Mouse (Mus musculus) midbrain, postnatal 0 days (tissue): ENCODE measurements around the gene 1700093K21Rik. TPM values are rescaled to one million over a fixed set of nuclear protein-coding genes. Genes with fewer than 3 reads are reported as not detected.
"Not testable (repeated sequence)": the region's sequence is repeated elsewhere in the genome, so short reads cannot be mapped to it uniquely, and the experiment has no call there.

Experiments
- ATAC-seq: fragments of 200-750 bp; cut with Nextera tagmentation; 2 replicates; pipeline ENCODE4 v1.8.0; 2017; ENCODE audit warnings: moderate number of reproducible peaks, mild to moderate bottlenecking, moderate TSS enrichment, moderate library complexity; ENCODE audit not compliant: low FRiP score
- DNase-seq: peaks from one replicate; pipeline ENCODE4 v3.0.0-alpha.2; 2015; ENCODE audit warnings: low spot score
- H3K27ac ChIP-seq: fragments of 300-500 bp; sonication (generic); 2 replicates; pipeline ENCODE4 v1.5.1; 2014; ENCODE audit warnings: low read depth, mild to moderate bottlenecking, low read length, mixed read lengths
- H3K27me3 ChIP-seq: fragments of 300-500 bp; sonication (generic); 2 replicates; pipeline ENCODE4 v1.6.1; 2014; ENCODE audit warnings: low read length, control low read depth, mixed read lengths; ENCODE audit not compliant: insufficient read depth
- H3K36me3 ChIP-seq: fragments of 300-500 bp; sonication (generic); 2 replicates; pipeline ENCODE4 v1.6.1; 2014; ENCODE audit warnings: low read length, control low read depth, mixed read lengths; ENCODE audit not compliant: insufficient read depth
- H3K4me1 ChIP-seq: fragments of 300-500 bp; sonication (generic); 2 replicates; pipeline ENCODE4 v1.6.1; 2014; ENCODE audit warnings: mild to moderate bottlenecking, control low read depth, antibody characterized with exemption, low read length, mixed read lengths; ENCODE audit not compliant: insufficient read depth
- H3K4me2 ChIP-seq: fragments of 300-500 bp; sonication (generic); 2 replicates; pipeline ENCODE4 v1.6.1; 2014; ENCODE audit warnings: low read depth, mild to moderate bottlenecking, low read length, mixed read lengths; ENCODE audit not compliant: poor library complexity, severe bottlenecking
- H3K4me3 ChIP-seq: fragments of 300-500 bp; sonication (generic); 2 replicates; pipeline ENCODE4 v1.5.1; 2014; ENCODE audit warnings: low read depth, mild to moderate bottlenecking, low read length, moderate library complexity
- H3K9ac ChIP-seq: fragments of 300-500 bp; sonication (generic); replicated peaks from 2 replicates; pipeline ENCODE4 v1.6.1; 2014; ENCODE audit warnings: mild to moderate bottlenecking, low read length, moderate library complexity, mixed read lengths; ENCODE audit not compliant: poor library complexity, severe bottlenecking
- H3K9me3 ChIP-seq: fragments of 300-500 bp; sonication (generic); 2 replicates; pipeline ENCODE4 v1.6.1; 2016; ENCODE audit warnings: low read length, control low read depth
- CTCF ChIP-seq: IDR thresholded peaks from 2 replicates; pipeline ENCODE4 v1.5.1; 2016; ENCODE audit warnings: antibody characterized with exemption, mild to moderate bottlenecking
- WGBS: fragments of 180-500 bp; shearing (Covaris S2); extraction: QIAGEN DNeasy Blood & Tissue Kit; methylation state at CpG from one replicate; pipeline ENCODE4 v1.1.7; 2014; 5-methylcytosine and 5-hydroxymethylcytosine counted together
- polyA plus RNA-seq: library from polyadenylated mRNA; unstranded; fragments of >200 nt; fragmentation: Nextera tagmentation; extraction: Ambion mirVana; gene quantifications from 2 replicates; pipeline ENCODE4 v1.2.1, GENCODE M21; 2015
- total RNA-seq: library from RNA; depleted of rRNA; stranded (reverse); fragments of >200 nt; gene quantifications from 2 replicates; pipeline ENCODE4 v1.2.3, GENCODE M21; 2014

1700093K21Rik gene
- total and polyA plus RNA-seq, 2 experiments from 2014 or later, result 0.20 TPM; not detected in 1

DNA sequence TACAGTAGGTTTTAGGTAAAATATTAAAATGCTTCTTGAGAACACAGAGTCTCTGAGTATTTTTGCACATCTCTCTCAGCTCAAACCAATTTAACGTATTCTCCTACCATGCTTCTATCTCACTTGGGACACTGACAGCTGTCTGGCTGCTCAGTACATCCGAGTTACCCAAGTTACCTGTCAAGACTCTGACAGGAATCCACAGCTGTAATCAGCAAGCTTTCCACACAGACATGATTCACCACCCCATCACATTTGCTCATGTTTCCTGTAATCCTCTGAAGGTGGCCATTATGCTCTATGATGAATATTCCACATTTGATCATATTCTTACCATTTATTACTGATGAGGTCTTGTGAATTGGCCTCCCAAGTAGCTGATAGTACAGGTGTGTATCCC, 5.6 kb downstream of the 1700093K21Rik start:
- TF ChIP-seq CTCF, result no peak
- H3K36me3 ChIP-seq, result no peaks in the 10 kb centered on the region
- ATAC-seq, result no peak
- H3K4me2 ChIP-seq, result no peak overlapping the region
- no peak overlapping the region for H3K9ac ChIP-seq
- no peak for DNase-seq
- no peak overlapping the region for H3K4me3 ChIP-seq
- H3K27me3 ChIP-seq, result no peaks in the 10 kb centered on the region
- no peaks in the 10 kb centered on the region for H3K9me3 ChIP-seq
- no peaks in the 10 kb centered on the region for H3K4me1 ChIP-seq
- 80% methylated on average over 2 of the region's 2 CpGs for WGBS
- no peak overlapping the region for H3K27ac ChIP-seq

GRCm38 (mm10) chr11:23514785-23515184, 6.2 kb downstream of the 1700093K21Rik start:
- not testable (repeated sequence) for H3K4me2 ChIP-seq, H3K27me3 ChIP-seq, H3K4me1 ChIP-seq, H3K27ac ChIP-seq, ATAC-seq, H3K36me3 ChIP-seq, H3K9ac ChIP-seq, H3K4me3 ChIP-seq, DNase-seq, H3K9me3 ChIP-seq
- WGBS, result 63% methylated on average over 4 of the region's 4 CpGs

- H3K27ac ChIP-seq, H3K36me3 ChIP-seq, H3K4me2 ChIP-seq, H3K9me3 ChIP-seq, H3K27me3 ChIP-seq, DNase-seq, H3K9ac ChIP-seq, H3K4me1 ChIP-seq, H3K4me3 ChIP-seq, ATAC-seq: not testable (repeated sequence)
- 83% methylated on average over 5 of the region's 5 CpGs for WGBS
Observed at GRCm38 (mm10) chr11:23504801-23505200, 16.2 kb downstream of the 1700093K21Rik start.

DNA sequence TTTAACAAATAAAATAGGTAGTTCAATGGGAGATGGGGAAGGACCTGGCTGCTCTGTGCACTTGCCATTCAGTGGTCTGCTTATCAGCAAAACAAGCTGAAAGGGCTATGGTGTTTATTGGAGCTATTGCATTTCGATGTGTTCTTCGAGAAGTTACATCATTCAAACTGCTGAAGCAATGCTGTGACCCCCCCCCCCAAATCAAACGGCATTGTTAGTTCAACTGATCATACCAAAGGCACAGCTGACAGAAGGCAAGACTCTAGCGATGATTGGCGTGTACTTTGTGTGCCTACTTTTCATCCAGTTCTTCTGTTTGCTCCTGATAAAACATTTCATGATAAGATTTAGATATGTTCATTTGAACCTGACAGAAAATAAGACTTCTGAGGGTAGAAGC, 22.3 kb downstream of the 1700093K21Rik start:
- Histone ChIP-seq H3K9ac (peak overlapping the region; percentile 85), H3K4me1 (peaks cover 15% of the 10 kb centered on the region), H3K9me3 (no peaks in the 10 kb centered on the region), H3K27me3 (no peaks in the 10 kb centered on the region), H3K4me3 (peak overlapping the region; percentile 77), H3K4me2 (peak overlapping the region; percentile 55), H3K36me3 (peaks cover 6% of the 10 kb centered on the region; the same call in 1 of the 2 replicates), H3K27ac (peak overlapping the region; percentile 91)
- no peak for ATAC-seq
- no peak for DNase-seq
- TF ChIP-seq CTCF, result no peak
- WGBS, result 32% methylated on average over 5 of the region's 5 CpGs

GRCm38 (mm10) chr11:23497718-23498509, 23.0 kb downstream of the 1700093K21Rik start, which contains the start of gene Ahsa2:
Gene Ahsa2, minus strand, starts transcription at chr11:23498030.
- no peak for TF ChIP-seq CTCF
- peak; percentile 93 for ATAC-seq
- Histone ChIP-seq H3K9me3 (no peaks in the 10 kb centered on the region), H3K27me3 (no peaks in the 10 kb centered on the region), H3K4me3 (peak within 1 kb of the TSS; percentile 77), H3K4me2 (peak within 1 kb of the TSS; percentile 55), H3K9ac (peak within 1 kb of the TSS; percentile 85), H3K4me1 (peaks cover 15% of the 10 kb centered on the region), H3K27ac (peak within 1 kb of the TSS; percentile 91), H3K36me3 (peaks cover 13% of the 10 kb centered on the region)
- peak; percentile 96 for DNase-seq
- under 1% methylated on average over 44 of the region's 66 CpGs for WGBS

GRCm38 (mm10) chr11:23497335-23497717, 23.6 kb downstream of the 1700093K21Rik start:
- Histone ChIP-seq H3K9me3 (no peaks in the 10 kb centered on the region), H3K36me3 (peaks cover 19% of the 10 kb centered on the region), H3K27ac (peak overlapping the region; percentile 91), H3K4me3 (peak overlapping the region; percentile 77), H3K4me1 (peaks cover 15% of the 10 kb centered on the region), H3K4me2 (peak overlapping the region; percentile 55), H3K27me3 (no peaks in the 10 kb centered on the region), H3K9ac (peak overlapping the region; percentile 85)
- DNase-seq (peak; percentile 90), ATAC-seq (peak; percentile 88)
- TF ChIP-seq CTCF, result no peak; the same call in 1 of the 2 replicates
- WGBS, result 0% methylated on average over 17 of the region's 22 CpGs
